Mouse (Mus musculus) kidney, adult 2 months (tissue): Measurements from ENCODE around the gene Flot2.

ENCODE experiments used
- CTCF ChIP-seq: fragments of 200-500 bp; conservative IDR thresholded peaks from 2 replicates; pipeline ENCODE4 v1.5.1; 2011; ENCODE audit warnings: low read depth, mild to moderate bottlenecking, control low read depth, low read length, moderate library complexity, mixed read lengths; ENCODE audit not compliant: insufficient read depth, insufficient read length
- POLR2A ChIP-seq: fragments of 200-500 bp; IDR thresholded peaks from one replicate; pipeline ENCODE4 v1.6.1; 2011; ENCODE audit warnings: low read depth, low read length, control low read depth

GRCm38 (mm10) chr11:78056946-78057345, 19.2 kb downstream of the Flot2 start:
- no peak for TF ChIP-seq CTCF
- TF ChIP-seq POLR2A, result no peak
